Mouse (Mus musculus) bone marrow macrophage, adult 2 months (primary cell): ENCODE measurements around the gene Agpat2.

ENCODE experiments used
- CTCF ChIP-seq: IDR thresholded peaks from 2 replicates; pipeline ENCODE4 v1.5.1; 2012; ENCODE audit warnings: low read depth, mild to moderate bottlenecking, low read length, moderate library complexity
- POLR2A ChIP-seq: IDR thresholded peaks from 2 replicates; pipeline ENCODE4 v1.6.1; 2012; ENCODE audit warnings: mild to moderate bottlenecking, low read depth, low read length, borderline replicate concordance

DNA sequence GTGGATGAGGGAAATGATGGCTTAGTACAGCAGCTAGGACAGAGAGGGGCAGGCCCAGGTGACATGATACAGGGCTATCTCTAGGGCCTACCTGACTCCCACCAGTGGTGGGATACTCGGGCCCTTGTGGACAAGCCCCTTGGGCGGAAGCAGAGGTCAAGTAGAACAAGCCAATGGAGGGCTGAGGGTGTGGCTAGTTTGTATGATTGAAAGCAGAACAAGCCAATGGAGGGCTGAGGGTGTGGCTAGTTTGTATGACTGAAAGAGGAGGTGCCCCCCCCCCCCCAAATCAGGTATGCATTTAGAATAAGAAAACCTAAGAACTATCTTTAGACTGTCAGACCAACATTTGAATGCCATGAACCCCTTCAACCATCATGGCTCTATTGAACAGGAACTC lies 22.0 kb downstream of the Agpat2 start:
- TF ChIP-seq CTCF: no peak
- no peak for TF ChIP-seq POLR2A
